13 mouse cellular contexts compared by ENCODE assay signal in the genomic region with DNA sequence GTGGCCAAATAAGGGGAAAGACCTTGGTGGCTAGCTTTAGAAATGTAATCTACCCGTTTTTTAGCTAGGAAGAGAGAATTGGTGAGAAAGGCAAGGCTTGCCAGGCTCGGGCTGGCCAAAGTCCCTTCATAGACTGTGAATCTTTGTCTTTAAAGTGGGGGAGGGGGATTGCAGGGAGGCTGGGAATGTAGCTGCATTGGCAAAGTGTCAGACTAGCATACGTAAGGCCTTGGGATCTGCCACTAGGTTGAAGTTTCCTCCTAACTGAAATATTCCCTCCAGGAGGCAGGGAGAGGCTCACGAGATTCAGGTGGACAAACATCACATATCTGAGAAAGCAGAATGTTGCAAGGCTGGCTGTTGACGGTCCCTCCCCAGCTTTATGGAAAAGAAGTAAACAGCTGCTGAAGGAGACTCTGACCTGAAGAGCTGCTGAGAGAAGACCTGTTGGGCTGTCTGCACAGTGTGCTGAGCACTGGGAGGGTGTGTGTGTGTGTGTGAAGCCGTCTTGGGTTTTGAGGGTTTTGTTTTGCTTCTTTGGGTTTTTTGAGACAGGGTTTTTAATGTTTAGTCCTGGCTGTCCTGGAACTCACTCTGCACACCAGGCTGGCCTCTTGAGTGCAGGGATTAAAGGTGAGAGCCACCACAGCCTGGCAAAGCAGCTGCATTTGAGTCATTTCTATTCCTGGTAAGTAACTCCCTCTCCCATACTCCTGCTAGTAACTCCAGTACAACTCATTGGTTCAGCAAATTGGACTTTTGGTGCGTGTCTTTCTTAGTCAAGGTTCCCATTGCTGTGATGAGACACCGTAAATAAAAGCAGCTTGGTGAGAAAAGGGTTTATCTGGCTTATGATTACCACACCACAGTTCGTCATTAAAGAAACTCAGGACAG. TPM values are rescaled to one million over a fixed set of nuclear protein-coding genes. Genes with fewer than 3 reads are reported as not detected.
DNase-seq lines count a peak whose midpoint lies in the region; ATAC-seq lines count a peak whose summit lies in the region.
"Had no signal": no experiment of that assay in that cellular context is flagged by ENCODE, and none has a peak within 500 bp of the region (broad histone marks: within the 10 kb centered on the region; RNA-seq: fewer than 3 reads in every experiment).

No protein-coding gene starts in this region.

- WGBS in heart, embryonic 14.5 days: 43% methylated on average over 9 of the region's 9 CpGs
- 68% methylated on average over 9 of the region's 9 CpGs for WGBS in midbrain, embryonic 14.5 days
- WGBS in midbrain, embryonic 16.5 days: 66% methylated on average over 9 of the region's 9 CpGs
- 55% methylated on average over 9 of the region's 9 CpGs for WGBS in kidney, embryonic 16.5 days

- no peaks in the 10 kb centered on the region for H3K9me3 ChIP-seq in heart, embryonic 14.5 days (ENCODE audit: control insufficient read depth, low read length)
- no peaks in the 10 kb centered on the region for H3K9me3 ChIP-seq in midbrain, embryonic 14.5 days (ENCODE audit: control insufficient read depth, low read length)
- no peaks in the 10 kb centered on the region for H3K9me3 ChIP-seq in midbrain, embryonic 16.5 days (replicated peaks; ENCODE audit: control insufficient read depth, low read length, poor library complexity, severe bottlenecking)
- no peaks in the 10 kb centered on the region for H3K9me3 ChIP-seq in kidney, embryonic 16.5 days (ENCODE audit: low read length)
- H3K9me3 ChIP-seq: embryonic facial prominence, embryonic 15.5 days; lung, embryonic 15.5 days; midbrain, embryonic 10.5 days had no signal

- no peak for ATAC-seq in heart, embryonic 14.5 days (ENCODE audit: insufficient number of reproducible peaks, insufficient read depth, low FRiP score, low read depth)
- ATAC-seq in midbrain, embryonic 14.5 days (ENCODE audit: low FRiP score, low TSS enrichment): no peak
- ATAC-seq in midbrain, embryonic 16.5 days: no peak
- peak; percentile 74; the same call in 1 of the 2 replicates for ATAC-seq in kidney, embryonic 16.5 days (ENCODE audit: low FRiP score, low TSS enrichment)
- ATAC-seq in megakaryocyte progenitor cell, adult 5-6 weeks (replicated peaks; ENCODE audit: poor library complexity): no peak

- no peak overlapping the region for H3K4me2 ChIP-seq in heart, embryonic 14.5 days (ENCODE audit: low read length)
- H3K4me2 ChIP-seq in midbrain, embryonic 14.5 days (ENCODE audit: low read length): no peak overlapping the region
- H3K4me2 ChIP-seq in midbrain, embryonic 16.5 days (ENCODE audit: low read length): no peak overlapping the region
- H3K4me2 ChIP-seq in kidney, embryonic 16.5 days (replicated peaks; ENCODE audit: low read depth, low read length): no peak overlapping the region
- H3K4me2 ChIP-seq: embryonic facial prominence, embryonic 15.5 days; heart, embryonic 11.5 days; lung, embryonic 15.5 days had no signal

- no peaks in the 10 kb centered on the region for H3K27me3 ChIP-seq in heart, embryonic 14.5 days (ENCODE audit: control insufficient read depth, insufficient read depth, low read length)
- H3K27me3 ChIP-seq in midbrain, embryonic 14.5 days (ENCODE audit: control insufficient read depth, insufficient read depth, low read length): no peaks in the 10 kb centered on the region
- no peaks in the 10 kb centered on the region for H3K27me3 ChIP-seq in midbrain, embryonic 16.5 days (ENCODE audit: control insufficient read depth, insufficient read depth, low read depth, low read length)
- H3K27me3 ChIP-seq in kidney, embryonic 16.5 days (ENCODE audit: insufficient read depth, low read length): no peaks in the 10 kb centered on the region
- H3K27me3 ChIP-seq: embryonic facial prominence, embryonic 15.5 days; lung, embryonic 15.5 days had no signal

- DNase-seq in heart, adult 8-10 months (ENCODE audit: low spot score): no peak
- DNase-seq in midbrain, embryonic 14.5 days: peak; percentile 31
- peak; percentile 87 for DNase-seq in yolk sac, embryonic 10.5 days (ENCODE audit: low spot score)
- DNase-seq in layer of hippocampus, postnatal 14 days (ENCODE audit: low spot score in 2 of 2): no peak

- no peaks in the 10 kb centered on the region for H3K36me3 ChIP-seq in heart, embryonic 14.5 days (ENCODE audit: control insufficient read depth, insufficient read depth, low read length)
- H3K36me3 ChIP-seq in midbrain, embryonic 14.5 days (ENCODE audit: control insufficient read depth, insufficient read depth, low read length): no peaks in the 10 kb centered on the region
- H3K36me3 ChIP-seq in midbrain, embryonic 16.5 days (ENCODE audit: control insufficient read depth, insufficient read depth, low read length): no peaks in the 10 kb centered on the region
- no peaks in the 10 kb centered on the region for H3K36me3 ChIP-seq in kidney, embryonic 16.5 days (ENCODE audit: insufficient read depth, low read length)
- H3K36me3 ChIP-seq: embryonic facial prominence, embryonic 15.5 days; lung, embryonic 15.5 days; midbrain, embryonic 10.5 days had no signal

- H3K4me1 ChIP-seq in heart, embryonic 14.5 days (ENCODE audit: control insufficient read depth in 2 of 2, insufficient read depth in 2 of 2, low read length in 2 of 2): peaks cover 5 to 9% of the 10 kb centered on the region in 2 experiments; a peak in 3 of 4 replicates
- H3K4me1 ChIP-seq in midbrain, embryonic 14.5 days (ENCODE audit: control insufficient read depth, insufficient read depth, low read length): no peaks in the 10 kb centered on the region
- no peaks in the 10 kb centered on the region for H3K4me1 ChIP-seq in midbrain, embryonic 16.5 days (ENCODE audit: control insufficient read depth, insufficient read depth, low read length)
- H3K4me1 ChIP-seq in kidney, embryonic 16.5 days (ENCODE audit: insufficient read depth, low read length): no peaks in the 10 kb centered on the region
- H3K4me1 ChIP-seq: embryonic facial prominence, embryonic 15.5 days; lung, embryonic 15.5 days; midbrain, embryonic 10.5 days had no signal

- no peak overlapping the region for H3K4me3 ChIP-seq in heart, embryonic 14.5 days (ENCODE audit: control insufficient read depth in 1 of 2, insufficient read depth in 1 of 2, low read depth in 1 of 2, low read length in 2 of 2)
- H3K4me3 ChIP-seq in midbrain, embryonic 14.5 days (replicated peaks; ENCODE audit: low read depth, low read length): no peak overlapping the region
- no peak overlapping the region for H3K4me3 ChIP-seq in midbrain, embryonic 16.5 days (ENCODE audit: low read depth, low read length)
- no peak overlapping the region for H3K4me3 ChIP-seq in kidney, embryonic 16.5 days (ENCODE audit: low read length)
- H3K4me3 ChIP-seq: embryonic facial prominence, embryonic 15.5 days; layer of hippocampus, adult 2 months; lung, embryonic 15.5 days; midbrain, embryonic 10.5 days had no signal

- H3K9ac ChIP-seq in heart, embryonic 14.5 days (ENCODE audit: low read length): no peak overlapping the region
- no peak overlapping the region for H3K9ac ChIP-seq in midbrain, embryonic 14.5 days (replicated peaks; ENCODE audit: low read length)
- no peak overlapping the region for H3K9ac ChIP-seq in midbrain, embryonic 16.5 days (ENCODE audit: low read depth, low read length)
- no peak overlapping the region for H3K9ac ChIP-seq in kidney, embryonic 16.5 days (replicated peaks; ENCODE audit: low read length)
- H3K9ac ChIP-seq: embryonic facial prominence, embryonic 15.5 days; lung, embryonic 15.5 days had no signal

- peak overlapping the region; percentile 34 to 46; a peak in 2 of 4 replicates for H3K27ac ChIP-seq in heart, embryonic 14.5 days (replicated peaks in 1 of 2; ENCODE audit: control insufficient read depth in 1 of 2, insufficient read depth in 1 of 2, low read depth in 2 of 2, low read length in 2 of 2)
- no peak overlapping the region for H3K27ac ChIP-seq in midbrain, embryonic 14.5 days (replicated peaks; ENCODE audit: low read depth, low read length)
- no peak overlapping the region for H3K27ac ChIP-seq in midbrain, embryonic 16.5 days (ENCODE audit: low read length)
- peak overlapping the region; percentile 73; the same call in 1 of the 2 replicates for H3K27ac ChIP-seq in kidney, embryonic 16.5 days (ENCODE audit: low read length)
- H3K27ac ChIP-seq: embryonic facial prominence, embryonic 15.5 days; layer of hippocampus, adult 2 months; lung, embryonic 15.5 days; midbrain, embryonic 10.5 days had no signal

RNA-seq across cellular contexts. Expression of gene Rpl5, which starts 10.1 kb away (rescaled TPM):
- polyA plus RNA-seq in heart, embryonic 14.5 days (2014; fragmentation: Nextera tagmentation; extraction: Ambion mirVana): 44.9 and 47.3 TPM in 2 replicates
- 10 to 100 TPM; 24.1 to 35.4 (median 32.1) TPM for total RNA-seq in heart, adult 8-10 months (2022)
- polyA plus RNA-seq in midbrain, embryonic 14.5 days (2014; fragmentation: Nextera tagmentation; extraction: Ambion mirVana): 69.8 and 74.8 TPM in 2 replicates
- polyA plus RNA-seq in midbrain, embryonic 16.5 days (2015; fragmentation: Nextera tagmentation; extraction: Ambion mirVana): 62.5 and 72.6 TPM in 2 replicates
- 81.1 and 82.6 TPM in 2 replicates for polyA plus RNA-seq in kidney, embryonic 16.5 days (2015; fragmentation: Nextera tagmentation; extraction: Ambion mirVana)
- total RNA-seq in layer of hippocampus, postnatal 14 days (2021): 100 to 1,000 TPM in 1 of 2 experiments, 10 to 100 TPM in 1; 97.2 to 112 TPM
- total RNA-seq in megakaryocyte progenitor cell, adult 5-6 weeks (2015): 475 and 483 TPM in 2 replicates
- total RNA-seq in megakaryocyte progenitor cell, adult 5-6 weeks (2017): 228 and 280 TPM in 2 replicates

RNA-seq across cellular contexts. Expression of gene Evi5, which starts 15.3 kb away (rescaled TPM):
- 45.9 and 50.2 TPM in 2 replicates for polyA plus RNA-seq in heart, embryonic 14.5 days (2014; fragmentation: Nextera tagmentation; extraction: Ambion mirVana)
- total RNA-seq in heart, adult 8-10 months (2022): 10 to 100 TPM; 16.6 to 21.1 (median 19.0) TPM
- polyA plus RNA-seq in midbrain, embryonic 14.5 days (2014; fragmentation: Nextera tagmentation; extraction: Ambion mirVana): 40.5 and 44.3 TPM in 2 replicates
- polyA plus RNA-seq in midbrain, embryonic 16.5 days (2015; fragmentation: Nextera tagmentation; extraction: Ambion mirVana): 43.0 and 46.5 TPM in 2 replicates
- polyA plus RNA-seq in kidney, embryonic 16.5 days (2015; fragmentation: Nextera tagmentation; extraction: Ambion mirVana): 76.5 and 79.9 TPM in 2 replicates
- 10 to 100 TPM; 66.6 to 68.9 TPM for total RNA-seq in layer of hippocampus, postnatal 14 days (2021)
- total RNA-seq in megakaryocyte progenitor cell, adult 5-6 weeks (2015): 19.5 and 21.4 TPM in 2 replicates
- total RNA-seq in megakaryocyte progenitor cell, adult 5-6 weeks (2017): 12.2 and 16.6 TPM in 2 replicates

Comparison
In these comparisons a context has a peak if more than half of its experiments do, and no peak if none do; other contexts are left out.
1. H3K27ac ChIP-seq: peak in heart, embryonic 14.5 days (2 of 2) and kidney, embryonic 16.5 days (single experiment); none in midbrain, embryonic 14.5 days (single experiment) and midbrain, embryonic 16.5 days (single experiment).
2. DNase-seq: peak in midbrain, embryonic 14.5 days (single experiment) and yolk sac, embryonic 10.5 days (single experiment); none in heart, adult 8-10 months (single experiment) and layer of hippocampus, postnatal 14 days (0 of 2).